Mouse (Mus musculus) monocyte, adult 2 months (primary cell): Measurements from ENCODE around the gene Cd200.

Source experiments
- DNase-seq, 2 experiments: peaks; one replicate each; pipeline ENCODE4 v3.0.0; 2022; ENCODE audit warnings: low spot score in 2 of 2, low read depth in 1 of 2

Cd200 gene

GRCm38 (mm10) chr16:45344879-45345278 is 64.0 kb downstream of the Cd200 start:
- no peak for DNase-seq

GRCm38 (mm10) chr16:45336478-45336877 is 72.4 kb downstream of the Cd200 start:
- DNase-seq: no peak

GRCm38 (mm10) chr16:45334891-45335290 is 74.0 kb downstream of the Cd200 start:
- no peak for DNase-seq

- DNase-seq: no peak
These were observed 74.5 kb downstream of the Cd200 start for GRCm38 (mm10) chr16:45334376-45334765.

GRCm38 (mm10) chr16:45333678-45334375 is 75.0 kb downstream of the Cd200 start:
- no peak for DNase-seq

- no peak for DNase-seq
These were observed 76.3 kb downstream of the Cd200 start for GRCm38 (mm10) chr16:45332591-45332990.
